Mouse (Mus musculus) c-Kit-negative CD71-positive TER-119-positive erythroid progenitor cells, embryonic 14.5 days (primary cell): ENCODE results near the gene Klhl29.

ENCODE experiments used
- DNase-seq: peaks from one replicate; pipeline ENCODE4 v3.0.0-alpha.2; 2013; ENCODE audit warnings: low read depth, low spot score

Gene Klhl29

GRCm38 (mm10) chr12:5222439-5223202 is 152.9 kb downstream of the Klhl29 start:
- DNase-seq = no peak

- no peak for DNase-seq
Observed at GRCm38 (mm10) chr12:5219913-5220575, 155.4 kb downstream of the Klhl29 start.

GRCm38 (mm10) chr12:5215836-5216747 is 159.4 kb downstream of the Klhl29 start:
- no peak for DNase-seq

- DNase-seq = no peak
Observed at GRCm38 (mm10) chr12:5214266-5214665, 161.2 kb downstream of the Klhl29 start.

- no peak for DNase-seq
Observed at GRCm38 (mm10) chr12:5213339-5214104, 162.0 kb downstream of the Klhl29 start.

GRCm38 (mm10) chr12:5211884-5212283 is 163.6 kb downstream of the Klhl29 start:
- DNase-seq = no peak

- no peak for DNase-seq
Observed at GRCm38 (mm10) chr12:5210786-5211185, 164.7 kb downstream of the Klhl29 start.

- DNase-seq = no peak
Observed at GRCm38 (mm10) chr12:5207941-5208905, 167.3 kb downstream of the Klhl29 start.

GRCm38 (mm10) chr12:5207172-5207571 is 168.3 kb downstream of the Klhl29 start:
- DNase-seq = no peak

- DNase-seq = no peak
Observed at GRCm38 (mm10) chr12:5204071-5204840, 171.2 kb downstream of the Klhl29 start.

GRCm38 (mm10) chr12:5203385-5203784 is 172.1 kb downstream of the Klhl29 start:
- no peak for DNase-seq

- no peak for DNase-seq
Observed at GRCm38 (mm10) chr12:5198254-5198653, 177.2 kb downstream of the Klhl29 start.

GRCm38 (mm10) chr12:5194176-5194575 is 181.3 kb downstream of the Klhl29 start:
- no peak for DNase-seq

GRCm38 (mm10) chr12:5192380-5192718 is 183.1 kb downstream of the Klhl29 start:
- DNase-seq = no peak

- DNase-seq = no peak
Observed at GRCm38 (mm10) chr12:5191628-5192379, 183.7 kb downstream of the Klhl29 start.

GRCm38 (mm10) chr12:5191206-5191605 is 184.3 kb downstream of the Klhl29 start:
- DNase-seq = no peak

GRCm38 (mm10) chr12:5189446-5190150 is 185.9 kb downstream of the Klhl29 start:
- no peak for DNase-seq

- no peak for DNase-seq
Observed at GRCm38 (mm10) chr12:5188899-5189298, 186.6 kb downstream of the Klhl29 start.
